Comparison of ENCODE assay signal across 17 mouse cellular contexts in the genomic region with DNA sequence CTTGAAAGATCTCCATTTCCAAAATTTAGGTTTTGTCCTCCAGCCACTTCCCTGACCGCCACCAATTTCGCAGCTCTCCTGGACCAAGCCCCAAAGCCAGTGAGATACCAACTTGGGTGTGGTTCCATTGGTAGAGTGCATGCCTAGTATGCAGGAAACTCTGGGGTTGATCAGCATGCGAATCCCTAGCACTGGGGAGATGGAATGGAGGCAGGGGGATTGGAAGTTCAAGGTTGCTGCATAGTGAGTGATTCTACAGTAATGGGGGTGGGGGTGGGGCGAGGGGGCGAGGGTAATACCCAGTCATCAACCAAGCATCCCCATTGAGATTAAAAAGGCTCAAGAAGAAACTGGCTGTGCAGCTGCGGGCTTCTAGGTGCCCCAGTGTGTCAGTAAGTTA. TPM values are rescaled to one million over a fixed set of nuclear protein-coding genes. Genes with fewer than 3 reads are reported as not detected.
"Had no signal": no experiment of that assay in that cellular context is flagged by ENCODE, and none has a peak within 500 bp of the region (broad histone marks: within the 10 kb centered on the region; RNA-seq: fewer than 3 reads in every experiment).

No protein-coding gene starts in this region.

- H3K9ac ChIP-seq: liver, embryonic 13.5 days; midbrain, embryonic 12.5 days; neural tube, embryonic 13.5 days; stomach, embryonic 15.5 days had no signal

- DNase-seq: kidney, adult 18-20 months; kidney, adult 9 months; kidney, postnatal 25 days; liver, embryonic 13.5 days; lung, adult 2 months; right cerebral cortex, postnatal 25 days; spleen, adult 18-20 months; thymus, postnatal 25 days had no signal

- H3K4me1 ChIP-seq: liver, embryonic 13.5 days; neural tube, embryonic 13.5 days had no signal

- H3K36me3 ChIP-seq: liver, embryonic 13.5 days; midbrain, embryonic 12.5 days; neural tube, embryonic 13.5 days; stomach, embryonic 15.5 days had no signal

- H3K4me3 ChIP-seq: liver, embryonic 13.5 days; midbrain, embryonic 12.5 days; myocyte; neural tube, embryonic 13.5 days; stomach, embryonic 15.5 days had no signal

- H3K9me3 ChIP-seq: liver, embryonic 13.5 days; midbrain, embryonic 12.5 days; neural tube, embryonic 13.5 days; stomach, embryonic 15.5 days had no signal

- H3K27ac ChIP-seq: kidney, postnatal 0 days; liver, embryonic 13.5 days; midbrain, embryonic 12.5 days; neural tube, embryonic 13.5 days; stomach, embryonic 15.5 days had no signal

RNA-seq across cellular contexts. Expression of gene Tbx3, which starts 13.1 kb away (rescaled TPM):
- total RNA-seq: megakaryocyte progenitor cell, adult 5-6 weeks; megakaryocyte-erythroid progenitor cell, adult 5-6 weeks; monocyte, adult 5-6 weeks; neutrophil, adult 5-6 weeks had no signal
